Comparison of ENCODE assay signal across 8 mouse cellular contexts in the genomic region with DNA sequence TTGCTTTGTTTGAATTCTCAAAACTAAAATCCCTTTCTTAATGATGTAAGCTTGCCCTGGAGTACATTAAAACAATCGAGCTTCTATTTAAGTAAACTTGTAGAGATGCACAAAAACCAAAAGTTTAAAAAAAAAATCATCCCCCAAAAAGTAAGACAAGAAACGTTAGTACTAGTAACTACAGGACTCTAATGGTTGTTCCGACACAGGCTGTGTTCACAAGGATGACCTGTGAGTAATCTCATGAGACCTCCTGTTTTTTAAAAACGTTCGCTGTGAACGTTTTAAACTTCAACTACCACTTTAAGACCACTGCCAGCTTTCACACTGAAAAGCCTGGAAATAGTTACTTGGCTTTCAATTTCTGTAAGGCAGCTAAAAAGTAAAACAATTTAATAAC.
DNase-seq lines count a peak whose midpoint lies in the region; ATAC-seq and TF ChIP-seq lines count a peak whose summit lies in the region.

No protein-coding gene starts in this region.

- no peak for DNase-seq in gastrocnemius, adult 2 months
- no peak for DNase-seq in gastrocnemius, postnatal 36 days
- no peak for DNase-seq in adipocyte (ENCODE audit: low spot score)

- no peak for TF ChIP-seq CTCF in gastrocnemius, adult 2 months (IDR thresholded peaks at IDR 0.05)

- ATAC-seq in megakaryocyte, adult 5-6 weeks (ENCODE audit: poor library complexity, severe bottlenecking): no peak
- no peak for ATAC-seq in limb, embryonic 12.5 days (ENCODE audit: insufficient number of reproducible peaks, insufficient read depth, low FRiP score, low TSS enrichment, low read depth)
- ATAC-seq in stomach, embryonic 14.5 days (ENCODE audit: insufficient number of reproducible peaks, insufficient read depth, low FRiP score, low read depth): no peak
- no peak for ATAC-seq in erythroid progenitor cell, adult 5-6 weeks (replicated peaks; ENCODE audit: low FRiP score, poor library complexity, severe bottlenecking)

- peaks cover 19% of the 10 kb centered on the region for H3K36me3 ChIP-seq in megakaryocyte, embryonic 14.5 days (replicated peaks; ENCODE audit: low read length)
- no peaks in the 10 kb centered on the region for H3K36me3 ChIP-seq in limb, embryonic 12.5 days
- H3K36me3 ChIP-seq in stomach, embryonic 14.5 days (ENCODE audit: control insufficient read depth, insufficient read depth, low read length): no peaks in the 10 kb centered on the region

- H3K4me2 ChIP-seq in limb, embryonic 12.5 days: peak overlapping the region; percentile 64
- H3K4me2 ChIP-seq in stomach, embryonic 14.5 days (replicated peaks; ENCODE audit: low read depth, low read length): peak overlapping the region; percentile 49

- H3K27me3 ChIP-seq in megakaryocyte, embryonic 14.5 days (replicated peaks): no peaks in the 10 kb centered on the region
- H3K27me3 ChIP-seq in limb, embryonic 12.5 days: no peaks in the 10 kb centered on the region
- no peaks in the 10 kb centered on the region for H3K27me3 ChIP-seq in stomach, embryonic 14.5 days (ENCODE audit: control insufficient read depth, insufficient read depth, low read length)

- H3K9ac ChIP-seq in limb, embryonic 12.5 days (replicated peaks): no peak overlapping the region
- no peak overlapping the region for H3K9ac ChIP-seq in stomach, embryonic 14.5 days (replicated peaks; ENCODE audit: low read depth, low read length)

- intact Hi-C loops in gastrocnemius, adult 2 months (cut with DNase I): loop anchor here (5.0 kb wide), 1 partner anchor 35 kb away; no protein-coding TSS in a partner anchor
- intact Hi-C loops in gastrocnemius, postnatal 36 days (cut with DNase I): no loop called here

- H3K27ac ChIP-seq in gastrocnemius, adult 2 months: peak overlapping the region; percentile 91
- no peak overlapping the region; the same call in 1 of the 2 replicates for H3K27ac ChIP-seq in limb, embryonic 12.5 days
- no peak overlapping the region for H3K27ac ChIP-seq in stomach, embryonic 14.5 days (ENCODE audit: low read length)

- H3K9me3 ChIP-seq in megakaryocyte, embryonic 14.5 days: no peaks in the 10 kb centered on the region
- H3K9me3 ChIP-seq in limb, embryonic 12.5 days: no peaks in the 10 kb centered on the region
- no peaks in the 10 kb centered on the region for H3K9me3 ChIP-seq in stomach, embryonic 14.5 days (ENCODE audit: control insufficient read depth, low read depth, low read length)

- peaks cover 72% of the 10 kb centered on the region for H3K4me1 ChIP-seq in megakaryocyte, embryonic 14.5 days
- H3K4me1 ChIP-seq in limb, embryonic 12.5 days (replicated peaks): peaks cover 15% of the 10 kb centered on the region
- H3K4me1 ChIP-seq in stomach, embryonic 14.5 days (ENCODE audit: control insufficient read depth, insufficient read depth, low read length): peaks cover 14% of the 10 kb centered on the region

- peak overlapping the region; percentile 81 for H3K4me3 ChIP-seq in gastrocnemius, adult 2 months
- H3K4me3 ChIP-seq in megakaryocyte, embryonic 14.5 days (replicated peaks): peak overlapping the region; percentile 94
- peak overlapping the region; percentile 55 for H3K4me3 ChIP-seq in limb, embryonic 12.5 days (replicated peaks)
- H3K4me3 ChIP-seq in stomach, embryonic 14.5 days (ENCODE audit: low read depth, low read length): peak overlapping the region; percentile 56

- 34% methylated on average over 6 of the region's 6 CpGs for WGBS in limb, embryonic 12.5 days
- WGBS in stomach, embryonic 14.5 days: 16% methylated on average over 6 of the region's 6 CpGs
